Mouse (Mus musculus): ENCODE data around the gene 4931414P19Rik. TPM values are rescaled to one million over a fixed set of nuclear protein-coding genes. Genes with fewer than 3 reads are reported as not detected.
A peak's percentile ranks its signal among the peaks of the same experiment; 100 is the strongest.

4931414P19Rik gene
- polyA plus RNA-seq, 1 experiment: 8.7 TPM

GRCm38 (mm10) chr14:54574253-54574652 lies 31.5 kb downstream of the 4931414P19Rik start:
- no peak for TF ChIP-seq CTCF (IDR thresholded peaks at IDR 0.05; ENCODE audit: borderline replicate concordance, control insufficient read depth, extremely low read depth, insufficient read depth, low read length, poor library complexity)
- H3K4me3 ChIP-seq (ENCODE audit: control insufficient read depth, insufficient read depth, low read length): no peak overlapping the region
- peaks cover 21% of the 10 kb centered on the region for H3K27me3 ChIP-seq (ENCODE audit: control insufficient read depth, insufficient read depth, low read length)
- H3K36me3 ChIP-seq (ENCODE audit: control insufficient read depth, insufficient read depth, low read length): no peaks in the 10 kb centered on the region
- no peak for DNase-seq
- no peak overlapping the region for H3K27ac ChIP-seq (ENCODE audit: control insufficient read depth, insufficient read depth, low read length)
- 78% methylated on average over 4 of the region's 4 CpGs for WGBS
- peaks cover 24% of the 10 kb centered on the region for H3K4me1 ChIP-seq (replicated peaks; ENCODE audit: control insufficient read depth, insufficient read depth, low read length)

- Histone ChIP-seq H3K27ac (ENCODE audit: control insufficient read depth, insufficient read depth, low read length) (no peak overlapping the region), H3K27me3 (ENCODE audit: control insufficient read depth, insufficient read depth, low read length) (peaks cover 21% of the 10 kb centered on the region), H3K4me3 (ENCODE audit: control insufficient read depth, insufficient read depth, low read length) (no peak overlapping the region), H3K36me3 (ENCODE audit: control insufficient read depth, insufficient read depth, low read length) (no peaks in the 10 kb centered on the region), H3K4me1 (replicated peaks; ENCODE audit: control insufficient read depth, insufficient read depth, low read length) (peaks cover 24% of the 10 kb centered on the region)
- TF ChIP-seq CTCF (IDR thresholded peaks at IDR 0.05; ENCODE audit: borderline replicate concordance, control insufficient read depth, extremely low read depth, insufficient read depth, low read length, poor library complexity) (no peak), POLR2A (IDR thresholded peaks at IDR 0.05; ENCODE audit: control insufficient read depth, extremely low read depth, insufficient read depth, low read length, poor library complexity) (no peak)
- DNase-seq: no peak
- WGBS: 82% methylated on average over 14 of the region's 14 CpGs
Measured at GRCm38 (mm10) chr14:54572790-54573736, 32.7 kb downstream of the 4931414P19Rik start.

DNA sequence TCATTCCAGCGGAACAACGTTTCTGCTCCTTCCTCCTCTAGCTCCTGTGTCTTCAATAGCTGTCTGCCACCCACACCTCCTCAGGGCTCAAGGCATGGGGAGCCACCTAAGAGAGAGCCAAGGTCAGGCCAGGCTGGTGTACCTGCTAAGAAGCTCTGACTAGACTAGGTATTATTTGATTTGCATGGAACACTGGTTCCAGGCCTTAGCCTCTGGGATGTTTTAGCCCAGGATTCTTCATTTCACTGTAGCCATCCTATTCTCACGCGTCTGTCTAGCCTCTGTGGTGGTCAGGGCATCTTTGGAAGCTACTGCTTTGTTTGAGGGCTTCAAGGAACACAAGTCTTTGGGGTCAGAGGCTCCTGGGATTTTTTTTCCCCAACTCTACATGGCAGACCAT lies 33.7 kb downstream of the 4931414P19Rik start:
- DNase-seq: no peak
- Histone ChIP-seq H3K4me3 (ENCODE audit: control insufficient read depth, insufficient read depth, low read length) (no peak overlapping the region), H3K4me1 (replicated peaks; ENCODE audit: control insufficient read depth, insufficient read depth, low read length) (peaks cover 16% of the 10 kb centered on the region), H3K27ac (ENCODE audit: control insufficient read depth, insufficient read depth, low read length) (no peak overlapping the region), H3K36me3 (ENCODE audit: control insufficient read depth, insufficient read depth, low read length) (no peaks in the 10 kb centered on the region), H3K27me3 (ENCODE audit: control insufficient read depth, insufficient read depth, low read length) (peaks cover 19% of the 10 kb centered on the region)
- 84% methylated on average over 4 of the region's 4 CpGs for WGBS
- TF ChIP-seq POLR2A (IDR thresholded peaks at IDR 0.05; ENCODE audit: control insufficient read depth, extremely low read depth, insufficient read depth, low read length, poor library complexity): no peak
- TF ChIP-seq CTCF (IDR thresholded peaks at IDR 0.05; ENCODE audit: borderline replicate concordance, control insufficient read depth, extremely low read depth, insufficient read depth, low read length, poor library complexity): no peak

GRCm38 (mm10) chr14:54569451-54570392 lies 36.1 kb downstream of the 4931414P19Rik start:
- Histone ChIP-seq H3K4me1 (replicated peaks; ENCODE audit: control insufficient read depth, insufficient read depth, low read length) (no peaks in the 10 kb centered on the region), H3K36me3 (ENCODE audit: control insufficient read depth, insufficient read depth, low read length) (no peaks in the 10 kb centered on the region), H3K27me3 (ENCODE audit: control insufficient read depth, insufficient read depth, low read length) (no peaks in the 10 kb centered on the region), H3K27ac (ENCODE audit: control insufficient read depth, insufficient read depth, low read length) (no peak overlapping the region), H3K4me3 (ENCODE audit: control insufficient read depth, insufficient read depth, low read length) (no peak overlapping the region)
- no peak for TF ChIP-seq CTCF (IDR thresholded peaks at IDR 0.05; ENCODE audit: borderline replicate concordance, control insufficient read depth, extremely low read depth, insufficient read depth, low read length, poor library complexity)
- TF ChIP-seq POLR2A (IDR thresholded peaks at IDR 0.05; ENCODE audit: control insufficient read depth, extremely low read depth, insufficient read depth, low read length, poor library complexity): no peak
- 85% methylated on average over 17 of the region's 17 CpGs for WGBS
- DNase-seq: no peak

- Histone ChIP-seq H3K4me1 (replicated peaks; ENCODE audit: control insufficient read depth, insufficient read depth, low read length) (no peaks in the 10 kb centered on the region), H3K4me3 (ENCODE audit: control insufficient read depth, insufficient read depth, low read length) (no peak overlapping the region), H3K36me3 (ENCODE audit: control insufficient read depth, insufficient read depth, low read length) (no peaks in the 10 kb centered on the region), H3K27me3 (ENCODE audit: control insufficient read depth, insufficient read depth, low read length) (no peaks in the 10 kb centered on the region), H3K27ac (ENCODE audit: control insufficient read depth, insufficient read depth, low read length) (no peak overlapping the region)
- DNase-seq: peak; percentile 68
- TF ChIP-seq POLR2A (IDR thresholded peaks at IDR 0.05; ENCODE audit: control insufficient read depth, extremely low read depth, insufficient read depth, low read length, poor library complexity): no peak
- TF ChIP-seq CTCF (IDR thresholded peaks at IDR 0.05; ENCODE audit: borderline replicate concordance, control insufficient read depth, extremely low read depth, insufficient read depth, low read length, poor library complexity): peak; percentile 58; the same call in 1 of the 2 replicates
- WGBS: 74% methylated on average over 15 of the region's 15 CpGs
Measured at GRCm38 (mm10) chr14:54568694-54569414, 36.9 kb downstream of the 4931414P19Rik start.

All from thymus, adult 2 months (tissue).